Comparison of ENCODE assay signal across 1 mouse cellular context in genomic region chr6:86684655-86685011, GRCm38 (mm10).
TF ChIP-seq lines count a peak whose summit lies in the region.

No protein-coding gene starts in this region.

TF ChIP-seq in CH12.LX, 34 proteins besides CTCF, POLR2A, EP300 and RAD21 (continued from another document):
- no peak for TF ChIP-seq HCFC1 (IDR thresholded peaks at IDR 0.05; ENCODE audit: low read depth, low read length)
- no peak for TF ChIP-seq RCOR1 (conservative IDR thresholded peaks at IDR 0.05; ENCODE audit: low read depth, low read length)
- no peak for TF ChIP-seq ZKSCAN1 (IDR thresholded peaks at IDR 0.05; ENCODE audit: borderline replicate concordance, low read depth, low read length)
- TF ChIP-seq KAT2A (IDR thresholded peaks at IDR 0.05; ENCODE audit: insufficient replicate concordance, low read length) = no peak
- TF ChIP-seq UBTF (IDR thresholded peaks at IDR 0.05; ENCODE audit: low read depth, low read length) = no peak
- TF ChIP-seq NELFE (IDR thresholded peaks at IDR 0.05; ENCODE audit: low read depth, low read length) = no peak
- no peak for TF ChIP-seq MXI1 (IDR thresholded peaks at IDR 0.05; ENCODE audit: low read depth, low read length)
